Comparison of ENCODE assay signal across 8 mouse cellular contexts in genomic region chr2:131178828-131179245, GRCm38 (mm10). TPM values are rescaled to one million over a fixed set of nuclear protein-coding genes. Genes with fewer than 3 reads are reported as not detected.
DNase-seq lines count a peak whose midpoint lies in the region; ATAC-seq and TF ChIP-seq lines count a peak whose summit lies in the region.

No protein-coding gene starts in this region.

- H3K36me3 ChIP-seq in hindbrain, embryonic 11.5 days (ENCODE audit: control insufficient read depth, insufficient read depth, low read length) = no peaks in the 10 kb centered on the region
- peaks cover 5% of the 10 kb centered on the region; the same call in 1 of the 2 replicates for H3K36me3 ChIP-seq in liver, embryonic 11.5 days (ENCODE audit: control insufficient read depth, insufficient read depth, low read length)

- H3K27me3 ChIP-seq in hindbrain, embryonic 11.5 days (ENCODE audit: control insufficient read depth, insufficient read depth, low read length) = no peaks in the 10 kb centered on the region
- peaks cover 5% of the 10 kb centered on the region for H3K27me3 ChIP-seq in liver, embryonic 11.5 days (replicated peaks; ENCODE audit: control insufficient read depth, insufficient read depth, low read length)

- TF ChIP-seq POLR2A in olfactory bulb, adult 2 months (IDR thresholded peaks at IDR 0.05; ENCODE audit: insufficient read depth, low read depth, low read length) = no peak

- peak overlapping the region; percentile 97 for H3K4me2 ChIP-seq in hindbrain, embryonic 11.5 days (replicated peaks; ENCODE audit: low read depth, low read length)
- H3K4me2 ChIP-seq in liver, embryonic 11.5 days = peak overlapping the region; percentile 94

- WGBS in hindbrain, embryonic 11.5 days = 29% methylated on average over 26 of the region's 26 CpGs
- 49% methylated on average over 26 of the region's 26 CpGs for WGBS in liver, embryonic 11.5 days
- 9% methylated on average over 26 of the region's 26 CpGs for WGBS in olfactory bulb, adult 2 months

- H3K27ac ChIP-seq in hindbrain, embryonic 11.5 days (ENCODE audit: low read depth, low read length) = no peak overlapping the region
- H3K27ac ChIP-seq in liver, embryonic 11.5 days (ENCODE audit: low read depth, low read length) = peak overlapping the region; percentile 84
- H3K27ac ChIP-seq in olfactory bulb, adult 2 months (ENCODE audit: insufficient read depth, low read depth, low read length) = 0 out of 2 replicates have a peak overlapping the region, but pooled peaks have one; percentile 66

- H3K9ac ChIP-seq in hindbrain, embryonic 11.5 days (ENCODE audit: low read depth, low read length) = peak overlapping the region; percentile 95
- peak overlapping the region; percentile 92 for H3K9ac ChIP-seq in liver, embryonic 11.5 days (ENCODE audit: low read depth, low read length)

- H3K4me3 ChIP-seq in hindbrain, embryonic 11.5 days (ENCODE audit: low read depth, low read length) = peak overlapping the region; percentile 84
- peak overlapping the region; percentile 86 for H3K4me3 ChIP-seq in liver, embryonic 11.5 days (ENCODE audit: low read depth, low read length)
- H3K4me3 ChIP-seq in olfactory bulb, adult 2 months (ENCODE audit: insufficient read depth, low read depth, low read length) = peak overlapping the region; percentile 76

- ATAC-seq in hindbrain, embryonic 11.5 days (ENCODE audit: low FRiP score) = no peak
- no peak for ATAC-seq in liver, embryonic 11.5 days (replicated peaks; ENCODE audit: low FRiP score)

- peak; percentile 69 for DNase-seq in cerebellum, adult 11-12 months
- no peak for DNase-seq in cerebellum, adult 11 months
- DNase-seq in urinary bladder, adult 18-20 months (ENCODE audit: low spot score in 2 of 2) = peak; percentile 31 to 43
- no peak for DNase-seq in urinary bladder, postnatal 36 days (ENCODE audit: low spot score in 2 of 2)
- DNase-seq in hindbrain, embryonic 11.5 days (ENCODE audit: low spot score) = no peak
- no peak for DNase-seq in liver, embryonic 11.5 days (ENCODE audit: low spot score)
- DNase-seq in right cerebral cortex, postnatal 36 days (ENCODE audit: low spot score in 2 of 2) = no peak

- TF ChIP-seq CTCF in olfactory bulb, adult 2 months (IDR thresholded peaks at IDR 0.05; ENCODE audit: insufficient read depth, low read depth, low read length) = no peak

- H3K9me3 ChIP-seq in hindbrain, embryonic 11.5 days (ENCODE audit: control insufficient read depth, low read length) = no peaks in the 10 kb centered on the region
- no peaks in the 10 kb centered on the region for H3K9me3 ChIP-seq in liver, embryonic 11.5 days (ENCODE audit: control insufficient read depth, low read length)

- peaks cover 16% of the 10 kb centered on the region for H3K4me1 ChIP-seq in hindbrain, embryonic 11.5 days (replicated peaks; ENCODE audit: control insufficient read depth, insufficient read depth, low read length)
- H3K4me1 ChIP-seq in liver, embryonic 11.5 days (replicated peaks; ENCODE audit: control insufficient read depth, insufficient read depth, low read length) = peaks cover 24% of the 10 kb centered on the region
- peaks cover 29% of the 10 kb centered on the region for H3K4me1 ChIP-seq in olfactory bulb, adult 2 months (ENCODE audit: control insufficient read depth, insufficient read depth, low read length)

RNA-seq across cellular contexts. Expression of gene Cenpb, which starts 1.0 kb away (rescaled TPM):
- 8.8 and 9.0 TPM in 2 replicates for polyA plus RNA-seq in hindbrain, embryonic 11.5 days (2014; fragmentation: Nextera tagmentation; extraction: Ambion mirVana)
- 3.8 and 4.9 TPM in 2 replicates for polyA plus RNA-seq in liver, embryonic 11.5 days (2014; fragmentation: Nextera tagmentation; extraction: Ambion mirVana)
- polyA plus RNA-seq in olfactory bulb, adult 2 months (2012; ENCODE audit: insufficient read depth, insufficient read length, low replicate concordance, missing spikeins) = not detected in 2 replicates

RNA-seq across cellular contexts. Expression of gene Cdc25b, which starts 7.9 kb away (rescaled TPM):
- 102 and 106 TPM in 2 replicates for polyA plus RNA-seq in hindbrain, embryonic 11.5 days (2014; fragmentation: Nextera tagmentation; extraction: Ambion mirVana)
- polyA plus RNA-seq in liver, embryonic 11.5 days (2014; fragmentation: Nextera tagmentation; extraction: Ambion mirVana) = 76.4 and 85.4 TPM in 2 replicates
- polyA plus RNA-seq in olfactory bulb, adult 2 months (2012; ENCODE audit: insufficient read depth, insufficient read length, low replicate concordance, missing spikeins) = not detected in 2 replicates

RNA-seq across cellular contexts. Expression of gene Spef1, which starts 8.2 kb away (rescaled TPM):
- 7.7 and 9.4 TPM in 2 replicates for polyA plus RNA-seq in hindbrain, embryonic 11.5 days (2014; fragmentation: Nextera tagmentation; extraction: Ambion mirVana)
- 1.3 and 1.5 TPM in 2 replicates for polyA plus RNA-seq in liver, embryonic 11.5 days (2014; fragmentation: Nextera tagmentation; extraction: Ambion mirVana)
- polyA plus RNA-seq in olfactory bulb, adult 2 months (2012; ENCODE audit: insufficient read depth, insufficient read length, low replicate concordance, missing spikeins) = not detected in 2 replicates

RNA-seq across cellular contexts. Expression of gene 1700037H04Rik, which starts 19.0 kb away (rescaled TPM):
- 122 and 123 TPM in 2 replicates for polyA plus RNA-seq in hindbrain, embryonic 11.5 days (2014; fragmentation: Nextera tagmentation; extraction: Ambion mirVana)
- polyA plus RNA-seq in liver, embryonic 11.5 days (2014; fragmentation: Nextera tagmentation; extraction: Ambion mirVana) = 130 TPM in 2 replicates
- not detected in 2 replicates for polyA plus RNA-seq in olfactory bulb, adult 2 months (2012; ENCODE audit: insufficient read depth, insufficient read length, low replicate concordance, missing spikeins)

RNA-seq across cellular contexts. Expression of gene Ap5s1, which starts 28.0 kb away (rescaled TPM):
- 23.9 and 25.2 TPM in 2 replicates for polyA plus RNA-seq in hindbrain, embryonic 11.5 days (2014; fragmentation: Nextera tagmentation; extraction: Ambion mirVana)
- polyA plus RNA-seq in liver, embryonic 11.5 days (2014; fragmentation: Nextera tagmentation; extraction: Ambion mirVana) = 18.1 and 19.2 TPM in 2 replicates
- polyA plus RNA-seq in olfactory bulb, adult 2 months (2012; ENCODE audit: insufficient read depth, insufficient read length, low replicate concordance, missing spikeins) = not detected in 2 replicates

Comparison
In these comparisons a context has a peak if more than half of its experiments do, and no peak if none do; other contexts are left out.
1. DNase-seq: peak in cerebellum, adult 11-12 months (single experiment) and urinary bladder, adult 18-20 months (2 of 2); none in cerebellum, adult 11 months (single experiment), urinary bladder, postnatal 36 days (0 of 2), hindbrain, embryonic 11.5 days (single experiment), liver, embryonic 11.5 days (single experiment) and right cerebral cortex, postnatal 36 days (0 of 2).
2. Peak in every context shown above with its lines, with median percentiles within 50 percentile points of each other: H3K4me3 ChIP-seq.